Mouse (Mus musculus) left cerebral cortex, adult 11 months (tissue): Measurements from ENCODE around the gene Terf2.

Source experiments
- DNase-seq: peaks from one replicate; pipeline ENCODE4 v3.0.0; 2022; ENCODE audit warnings: low spot score

The Terf2 gene

GRCm38 (mm10) chr8:107096366-107097036 lies at the start of gene Terf2:
Gene Terf2, minus strand, starts transcription at chr8:107096547.
- peak; percentile 92 for DNase-seq

- no peak for DNase-seq
Observed at GRCm38 (mm10) chr8:107143501-107143900, 47.2 kb upstream of the Terf2 start.

- DNase-seq: no peak
Observed at GRCm38 (mm10) chr8:107142539-107142938, 46.2 kb upstream of the Terf2 start.

GRCm38 (mm10) chr8:107139704-107140470 lies 43.5 kb upstream of the Terf2 start:
- DNase-seq: no peak

GRCm38 (mm10) chr8:107138338-107138737 lies 42.0 kb upstream of the Terf2 start:
- no peak for DNase-seq

GRCm38 (mm10) chr8:107137591-107137990 lies 41.2 kb upstream of the Terf2 start:
- no peak for DNase-seq

- no peak for DNase-seq
Observed at GRCm38 (mm10) chr8:107136003-107136612, 39.8 kb upstream of the Terf2 start.

- DNase-seq: no peak
Observed at GRCm38 (mm10) chr8:107133881-107134280, 37.5 kb upstream of the Terf2 start.

- no peak for DNase-seq
Observed at GRCm38 (mm10) chr8:107132581-107133491, 36.5 kb upstream of the Terf2 start.

GRCm38 (mm10) chr8:107130028-107130427 lies 33.7 kb upstream of the Terf2 start:
- DNase-seq: no peak

GRCm38 (mm10) chr8:107129171-107130025 lies 33.1 kb upstream of the Terf2 start:
- DNase-seq: no peak

GRCm38 (mm10) chr8:107124343-107124742 lies 28.0 kb upstream of the Terf2 start:
- DNase-seq: no peak

GRCm38 (mm10) chr8:107123063-107123614 lies 26.8 kb upstream of the Terf2 start:
- no peak for DNase-seq

GRCm38 (mm10) chr8:107121681-107122291 lies 25.4 kb upstream of the Terf2 start:
- no peak for DNase-seq

GRCm38 (mm10) chr8:107120806-107121205 lies 24.5 kb upstream of the Terf2 start:
- DNase-seq: no peak

GRCm38 (mm10) chr8:107119412-107119811 lies 23.1 kb upstream of the Terf2 start:
- DNase-seq: no peak

- no peak for DNase-seq
Observed at GRCm38 (mm10) chr8:107118803-107119233, 22.5 kb upstream of the Terf2 start.

- no peak for DNase-seq
Observed at GRCm38 (mm10) chr8:107117019-107117418, 20.7 kb upstream of the Terf2 start.

- DNase-seq: peak; percentile 80
Observed at GRCm38 (mm10) chr8:107116023-107116422, 19.7 kb upstream of the Terf2 start.

GRCm38 (mm10) chr8:107115008-107115320 lies 18.6 kb upstream of the Terf2 start:
- no peak for DNase-seq
